Mouse (Mus musculus) heart, embryonic 12.5 days (tissue): ENCODE results near the gene Vmn1r160. TPM values are rescaled to one million over a fixed set of nuclear protein-coding genes. Genes with fewer than 3 reads are reported as not detected.
"Not testable (repeated sequence)": the region's sequence is repeated elsewhere in the genome, so short reads cannot be mapped to it uniquely, and the experiment has no call there.

ENCODE experiments used
- ATAC-seq: fragments of 200-750 bp; cut with Nextera tagmentation; 2 replicates; pipeline ENCODE4 v1.8.0; 2017; ENCODE audit warnings: moderate TSS enrichment, moderate library complexity; ENCODE audit not compliant: insufficient number of reproducible peaks, low FRiP score
- H3K27ac ChIP-seq: fragments of 300-500 bp; sonication (generic); 2 replicates; pipeline ENCODE4 v1.5.1; 2016; ENCODE audit warnings: mild to moderate bottlenecking, moderate library complexity; ENCODE audit not compliant: poor library complexity, severe bottlenecking
- H3K27me3 ChIP-seq: fragments of 300-500 bp; sonication (generic); replicated peaks from 2 replicates; pipeline ENCODE4 v1.6.1; 2016; ENCODE audit warnings: mild to moderate bottlenecking, moderate library complexity
- H3K36me3 ChIP-seq: fragments of 300-500 bp; sonication (generic); 2 replicates; pipeline ENCODE4 v1.6.1; 2016; ENCODE audit warnings: mild to moderate bottlenecking, moderate library complexity
- H3K4me1 ChIP-seq: fragments of 300-500 bp; sonication (generic); replicated peaks from 2 replicates; pipeline ENCODE4 v1.6.1; 2016; ENCODE audit warnings: mild to moderate bottlenecking
- H3K4me2 ChIP-seq: fragments of 300-500 bp; sonication (generic); 2 replicates; pipeline ENCODE4 v1.6.1; 2016; ENCODE audit warnings: mild to moderate bottlenecking, moderate library complexity
- H3K4me3 ChIP-seq: fragments of 300-500 bp; sonication (generic); 2 replicates; pipeline ENCODE4 v1.5.1; 2016; ENCODE audit warnings: mild to moderate bottlenecking
- H3K9ac ChIP-seq: fragments of 300-500 bp; sonication (generic); 2 replicates; pipeline ENCODE4 v1.6.1; 2016; ENCODE audit warnings: mild to moderate bottlenecking, moderate library complexity
- H3K9me3 ChIP-seq: fragments of 300-500 bp; sonication (generic); replicated peaks from 2 replicates; pipeline ENCODE4 v1.6.1; 2016; ENCODE audit warnings: mild to moderate bottlenecking, moderate library complexity
- WGBS: fragments of 180-500 bp; shearing (Covaris S2); methylation state at CpG from one replicate; pipeline ENCODE4 v1.1.7; 2016; 5-methylcytosine and 5-hydroxymethylcytosine counted together
- polyA plus RNA-seq: library from polyadenylated mRNA; unstranded; fragments of >200 nt; fragmentation: Nextera tagmentation; extraction: Ambion mirVana; gene quantifications from 2 replicates; pipeline ENCODE4 v1.2.1, GENCODE M21; 2016

Vmn1r160 gene
- not detected in 2 replicates for polyA plus RNA-seq

- H3K4me1 ChIP-seq, H3K36me3 ChIP-seq, H3K4me3 ChIP-seq, H3K9me3 ChIP-seq, H3K27ac ChIP-seq, H3K27me3 ChIP-seq, H3K9ac ChIP-seq, ATAC-seq, H3K4me2 ChIP-seq: not testable (repeated sequence)
- WGBS: 38% methylated on average over 1 of the region's 3 CpGs
Observed at GRCm38 (mm10) chr7:22870924-22871323, at the start of gene Vmn1r160. Gene Vmn1r160 (plus strand): TSS chr7:22871224.

- not testable (repeated sequence) for H3K4me2 ChIP-seq, H3K4me3 ChIP-seq, ATAC-seq, H3K9ac ChIP-seq, H3K27ac ChIP-seq, H3K36me3 ChIP-seq, H3K4me1 ChIP-seq, H3K9me3 ChIP-seq, H3K27me3 ChIP-seq
- WGBS: 46% methylated on average over 3 of the region's 3 CpGs
Observed at GRCm38 (mm10) chr7:22843505-22843904, 27.5 kb upstream of the Vmn1r160 start, which contains the start of gene Vmn1r159. Gene Vmn1r159 (minus strand): TSS chr7:22843605.

Other genes starting within 250 kb of the Vmn1r160 start
- not detected in 2 replicates for gene Vmn1r155, start 213.2 kb upstream of the Vmn1r160 start, polyA plus RNA-seq
- gene Gm8693, start 178.9 kb upstream of the Vmn1r160 start, polyA plus RNA-seq: not detected in 2 replicates
- gene Gm4567, start 151.5 kb upstream of the Vmn1r160 start, polyA plus RNA-seq: not detected in 2 replicates
- not detected in 2 replicates for gene Vmn1r157, start 109.5 kb upstream of the Vmn1r160 start, polyA plus RNA-seq
- not detected in 2 replicates for gene Vmn1r158, start 80.4 kb upstream of the Vmn1r160 start, polyA plus RNA-seq
- not detected in 2 replicates for gene Vmn1r159, start 27.6 kb upstream of the Vmn1r160 start, polyA plus RNA-seq
- gene Gm4214, start 113.4 kb downstream of the Vmn1r160 start, polyA plus RNA-seq: not detected in 2 replicates
- gene Gm4216, start 148.7 kb downstream of the Vmn1r160 start, polyA plus RNA-seq: not detected in 2 replicates
- not detected in 2 replicates for gene Vmn1r163, start 184.3 kb downstream of the Vmn1r160 start, polyA plus RNA-seq
- not detected in 2 replicates for gene Gm8720, start 196.2 kb downstream of the Vmn1r160 start, polyA plus RNA-seq